Mouse (Mus musculus) heart, embryonic 14.5 days (tissue): ENCODE data around the gene Cracr2b. TPM values are rescaled to one million over a fixed set of nuclear protein-coding genes. Genes with fewer than 3 reads are reported as not detected.

Source experiments
- ATAC-seq: fragments of 200-750 bp; cut with Nextera tagmentation; 2 replicates; pipeline ENCODE4 v1.8.0; 2017; ENCODE audit warnings: low read depth, moderate TSS enrichment; ENCODE audit not compliant: insufficient number of reproducible peaks, insufficient read depth, low FRiP score
- H3K27ac ChIP-seq, 2 experiments: fragments of 200-500 bp in 1 of 2; fragments of 300-500 bp in 1 of 2; sonication (generic) in 1 of 2; replicated peaks in 1 of 2; 2 replicates each; pipeline ENCODE4 v1.5.1; 2012 to 2014; ENCODE audit warnings: low read depth in 2 of 2, low read length in 2 of 2, control low read depth in 1 of 2, mild to moderate bottlenecking in 1 of 2, mixed read lengths in 1 of 2; ENCODE audit not compliant: control insufficient read depth in 1 of 2, insufficient read depth in 1 of 2
- H3K27me3 ChIP-seq: fragments of 300-500 bp; sonication (generic); 2 replicates; pipeline ENCODE4 v1.6.1; 2014; ENCODE audit warnings: mild to moderate bottlenecking, low read length, control low read depth; ENCODE audit not compliant: control insufficient read depth, insufficient read depth
- H3K36me3 ChIP-seq: fragments of 300-500 bp; sonication (generic); 2 replicates; pipeline ENCODE4 v1.6.1; 2014; ENCODE audit warnings: mild to moderate bottlenecking, control low read depth, low read length, mixed read lengths; ENCODE audit not compliant: control insufficient read depth, insufficient read depth
- H3K4me1 ChIP-seq, 2 experiments: fragments of 200-500 bp in 1 of 2; fragments of 300-500 bp in 1 of 2; sonication (generic) in 1 of 2; 2 replicates each; pipeline ENCODE4 v1.6.1; 2012 to 2014; ENCODE audit warnings: low read length in 2 of 2, control low read depth in 1 of 2, mixed read lengths in 1 of 2; ENCODE audit not compliant: control insufficient read depth in 2 of 2, insufficient read depth in 2 of 2
- H3K4me2 ChIP-seq: fragments of 300-500 bp; sonication (generic); 2 replicates; pipeline ENCODE4 v1.6.1; 2014; ENCODE audit warnings: mild to moderate bottlenecking, low read length
- H3K4me3 ChIP-seq, 2 experiments: fragments of 200-500 bp in 1 of 2; fragments of 300-500 bp in 1 of 2; sonication (generic) in 1 of 2; 2 replicates each; pipeline ENCODE4 v1.5.1; 2012 to 2014; ENCODE audit warnings: low read length in 2 of 2, mild to moderate bottlenecking in 2 of 2, control low read depth in 1 of 2, low read depth in 1 of 2, moderate library complexity in 1 of 2; ENCODE audit not compliant: control insufficient read depth in 1 of 2, insufficient read depth in 1 of 2
- H3K9ac ChIP-seq: fragments of 300-500 bp; sonication (generic); 2 replicates; pipeline ENCODE4 v1.6.1; 2014; ENCODE audit warnings: mild to moderate bottlenecking, low read length
- H3K9me3 ChIP-seq: fragments of 300-500 bp; sonication (generic); 2 replicates; pipeline ENCODE4 v1.6.1; 2016; ENCODE audit warnings: low read length, control low read depth; ENCODE audit not compliant: control insufficient read depth
- WGBS: fragments of 180-500 bp; shearing (Covaris S2); extraction: QIAGEN DNeasy Blood & Tissue Kit; methylation state at CpG from one replicate; pipeline ENCODE4 v1.1.7; 2014; 5-methylcytosine and 5-hydroxymethylcytosine counted together
- polyA plus RNA-seq: library from polyadenylated mRNA; unstranded; fragments of >200 nt; fragmentation: Nextera tagmentation; extraction: Ambion mirVana; gene quantifications from 2 replicates; pipeline ENCODE4 v1.2.1, GENCODE M21; 2014

Gene Cracr2b
- polyA plus RNA-seq, 1 experiment from 2014 or later = 25.6 TPM

DNA sequence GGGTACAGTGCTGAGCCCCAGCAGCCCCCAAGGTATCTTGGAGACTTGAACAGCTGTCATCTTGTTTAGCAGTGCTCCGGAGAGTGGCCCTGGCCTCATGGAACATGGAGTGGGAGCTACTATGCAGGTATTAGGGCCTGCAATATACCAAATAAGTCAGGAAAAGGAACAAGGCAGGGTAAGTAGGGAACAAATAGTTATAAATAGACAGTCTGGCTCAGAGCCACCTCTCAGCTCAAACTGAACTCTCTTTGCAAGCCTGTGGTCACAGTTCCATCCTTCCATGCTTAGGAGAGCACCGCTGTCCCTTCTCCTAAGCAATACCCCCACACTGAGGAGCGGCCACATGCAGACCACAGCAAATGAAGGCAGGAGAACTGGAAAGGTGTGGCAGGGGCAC lies 36.7 kb downstream of the Cracr2b start:
- Histone ChIP-seq H3K9ac (0 out of 2 replicates have a peak overlapping the region, but pooled peaks have one; percentile 11), H3K36me3 (peaks cover 31% of the 10 kb centered on the region), H3K4me3 (no peak overlapping the region), H3K4me1 (peaks cover 16 to 22% of the 10 kb centered on the region in 2 experiments), H3K27me3 (no peaks in the 10 kb centered on the region), H3K4me2 (no peak overlapping the region), H3K27ac (peak overlapping the region in 1 of 2 experiments; percentile 60; a peak in 2 of 4 replicates), H3K9me3 (no peaks in the 10 kb centered on the region)
- 68% methylated on average over 3 of the region's 3 CpGs for WGBS
- no peak for ATAC-seq

GRCm38 (mm10) chr7:141501820-141502555 lies 41.1 kb downstream of the Cracr2b start:
- no peak overlapping the region for H3K4me3 ChIP-seq
- no peak overlapping the region for H3K4me2 ChIP-seq
- no peak for ATAC-seq
- H3K4me1 ChIP-seq = peaks cover 14 to 19% of the 10 kb centered on the region in 2 experiments
- H3K9me3 ChIP-seq = no peaks in the 10 kb centered on the region
- H3K27me3 ChIP-seq = no peaks in the 10 kb centered on the region
- WGBS = 86% methylated on average over 7 of the region's 7 CpGs
- H3K36me3 ChIP-seq = 0 out of 2 replicates have a peak, but pooled peaks cover 11% of the 10 kb centered on the region
- no peak overlapping the region for H3K9ac ChIP-seq
- H3K27ac ChIP-seq = no peak overlapping the region

- no peak for ATAC-seq
- H3K27ac ChIP-seq = no peak overlapping the region
- H3K4me1 ChIP-seq = peaks cover 10 to 13% of the 10 kb centered on the region in 2 experiments
- no peaks in the 10 kb centered on the region for H3K9me3 ChIP-seq
- H3K9ac ChIP-seq = no peak overlapping the region
- WGBS = 96% methylated on average over 5 of the region's 5 CpGs
- H3K4me2 ChIP-seq = no peak overlapping the region
- no peak overlapping the region for H3K4me3 ChIP-seq
- 0 out of 2 replicates have a peak, but pooled peaks cover 11% of the 10 kb centered on the region for H3K36me3 ChIP-seq
- H3K27me3 ChIP-seq = no peaks in the 10 kb centered on the region
Measured at GRCm38 (mm10) chr7:141502556-141502905, 41.6 kb downstream of the Cracr2b start.

DNA sequence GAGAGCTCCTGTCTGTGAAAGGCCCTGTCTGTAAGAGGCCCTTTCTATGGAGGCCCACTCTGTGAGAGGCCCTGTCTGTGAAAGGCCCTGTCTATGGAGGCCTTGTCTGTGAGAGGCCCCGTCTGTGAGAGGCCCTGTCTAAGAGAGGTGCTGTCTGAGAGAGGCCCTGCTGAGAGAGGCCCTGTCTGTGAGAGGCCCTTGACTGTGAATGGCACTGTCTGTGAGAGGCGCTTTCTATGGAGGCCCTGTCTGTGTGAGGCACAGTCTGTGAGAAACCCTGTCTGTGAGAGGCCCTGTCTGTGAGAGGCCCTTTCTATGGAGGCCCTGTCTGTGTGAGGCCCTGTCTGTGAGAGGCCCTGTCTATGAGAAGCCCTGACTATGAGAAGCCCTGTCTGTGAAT lies 45.4 kb downstream of the Cracr2b start:
- Histone ChIP-seq H3K4me3 (no peak overlapping the region), H3K27me3 (no peaks in the 10 kb centered on the region), H3K9ac (no peak overlapping the region), H3K4me2 (no peak overlapping the region), H3K27ac (no peak overlapping the region), H3K9me3 (no peaks in the 10 kb centered on the region), H3K4me1 (peaks cover 12 to 21% of the 10 kb centered on the region in 2 experiments), H3K36me3 (peaks cover 6% of the 10 kb centered on the region; the same call in 1 of the 2 replicates)
- ATAC-seq = no peak
- WGBS = 53% methylated on average over 2 of the region's 2 CpGs

GRCm38 (mm10) chr7:141508160-141508559 lies 47.3 kb downstream of the Cracr2b start:
- H3K27me3 ChIP-seq = no peaks in the 10 kb centered on the region
- H3K4me2 ChIP-seq = no peak overlapping the region
- H3K4me1 ChIP-seq = peaks cover 12 to 21% of the 10 kb centered on the region in 2 experiments
- peaks cover 6% of the 10 kb centered on the region; the same call in 1 of the 2 replicates for H3K36me3 ChIP-seq
- no peaks in the 10 kb centered on the region for H3K9me3 ChIP-seq
- no peak for ATAC-seq
- H3K27ac ChIP-seq = peak overlapping the region; percentile 8 to 57; a peak in 2 of 4 replicates
- H3K9ac ChIP-seq = peak overlapping the region; percentile 56
- no peak overlapping the region for H3K4me3 ChIP-seq

DNA sequence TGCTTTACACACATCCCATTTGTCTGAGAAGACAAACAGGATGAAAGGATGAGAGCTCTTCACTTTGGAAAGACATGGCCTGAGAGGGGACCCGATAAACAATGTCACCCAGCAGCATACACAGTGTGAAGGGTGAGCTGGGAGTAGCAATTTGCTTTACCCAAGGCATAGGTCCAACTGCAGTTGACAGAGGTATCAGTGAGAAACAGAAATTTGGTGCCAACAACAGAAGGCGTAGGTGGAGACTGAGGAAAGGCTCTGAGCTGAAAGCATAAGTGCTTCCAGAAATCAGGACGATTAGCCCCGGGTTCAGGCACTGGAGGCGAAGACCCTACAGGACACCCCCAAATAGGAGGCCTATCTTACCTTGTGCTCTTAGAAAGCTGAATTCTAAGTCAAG lies 49.3 kb downstream of the Cracr2b start:
- Histone ChIP-seq H3K9me3 (no peaks in the 10 kb centered on the region), H3K27me3 (no peaks in the 10 kb centered on the region), H3K4me1 (peaks cover 12 to 21% of the 10 kb centered on the region in 2 experiments), H3K4me3 (no peak overlapping the region), H3K4me2 (no peak overlapping the region), H3K36me3 (peaks cover 11% of the 10 kb centered on the region), H3K9ac (0 out of 2 replicates have a peak overlapping the region, but pooled peaks have one; percentile 42), H3K27ac (peak overlapping the region; percentile 45 to 75; a peak in 3 of 4 replicates)
- no peak for ATAC-seq
- WGBS = 84% methylated on average over 5 of the region's 5 CpGs

- Histone ChIP-seq H3K36me3 (peaks cover 15% of the 10 kb centered on the region), H3K27ac (peak overlapping the region; percentile 45 to 75; a peak in 3 of 4 replicates), H3K4me3 (no peak overlapping the region), H3K9me3 (no peaks in the 10 kb centered on the region), H3K27me3 (no peaks in the 10 kb centered on the region), H3K4me2 (no peak overlapping the region), H3K4me1 (peaks cover 12 to 21% of the 10 kb centered on the region in 2 experiments), H3K9ac (0 out of 2 replicates have a peak overlapping the region, but pooled peaks have one; percentile 21)
- no peak for ATAC-seq
- 54% methylated on average over 8 of the region's 8 CpGs for WGBS
Measured at GRCm38 (mm10) chr7:141510681-141511191, 49.8 kb downstream of the Cracr2b start.
